Mouse (Mus musculus): ENCODE data around the gene Mbd6.

Gene Mbd6

GRCm38 (mm10) chr10:127262548-127263398, 26.0 kb downstream of the Mbd6 start, which contains the start of gene Kif5a:
Gene Kif5a (minus strand): TSS chr10:127263348.
- no peak for DNase-seq (ENCODE audit: low spot score)

GRCm38 (mm10) chr10:127261706-127262547, 26.9 kb downstream of the Mbd6 start:
- no peak for DNase-seq (ENCODE audit: low spot score)

DNA sequence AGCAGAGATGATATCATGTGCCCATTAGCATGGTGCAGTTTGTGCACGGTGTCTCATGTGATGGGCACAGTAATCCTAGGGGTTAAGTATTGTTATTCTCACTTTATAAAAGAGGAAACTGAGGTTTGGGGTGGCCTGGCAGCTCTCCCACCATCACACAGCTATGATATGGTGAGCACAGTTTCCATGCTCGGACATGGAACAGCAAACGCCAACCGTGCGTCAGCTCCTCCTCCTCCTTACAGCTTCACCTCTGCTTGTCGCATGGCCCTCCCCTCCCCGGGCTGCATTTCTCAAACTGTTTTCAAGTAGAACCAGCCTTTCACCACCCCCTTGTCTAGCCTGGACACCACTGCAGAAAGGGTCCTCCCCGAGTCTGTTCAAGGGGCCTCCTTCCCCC, 30.3 kb downstream of the Mbd6 start:
- no peak for DNase-seq (ENCODE audit: low spot score)

GRCm38 (mm10) chr10:127257790-127258189, 31.0 kb downstream of the Mbd6 start:
- no peak for DNase-seq (ENCODE audit: low spot score)

GRCm38 (mm10) chr10:127255625-127256345, 33.0 kb downstream of the Mbd6 start:
- peak; percentile 57 for DNase-seq (ENCODE audit: low spot score)

GRCm38 (mm10) chr10:127250810-127251209, 38.0 kb downstream of the Mbd6 start:
- no peak for DNase-seq (ENCODE audit: low spot score)

GRCm38 (mm10) chr10:127238241-127238824, 50.5 kb downstream of the Mbd6 start:
- no peak for DNase-seq (ENCODE audit: low spot score)

GRCm38 (mm10) chr10:127236541-127236940, 52.3 kb downstream of the Mbd6 start:
- no peak for DNase-seq (ENCODE audit: low spot score)

GRCm38 (mm10) chr10:127233141-127233540, 55.7 kb downstream of the Mbd6 start:
- DNase-seq (ENCODE audit: low spot score) = no peak
